Mouse (Mus musculus) megakaryocyte, embryonic 14.5 days (primary cell): ENCODE results near the gene Myadm. TPM values are rescaled to one million over a fixed set of nuclear protein-coding genes. Genes with fewer than 3 reads are reported as not detected.

ENCODE experiments used
- H3K27me3 ChIP-seq: replicated peaks from 2 replicates; pipeline ENCODE3; 2012; ENCODE audit warnings: inconsistent platforms
- H3K36me3 ChIP-seq: replicated peaks from 2 replicates; pipeline ENCODE3; 2012; ENCODE audit warnings: low read length, inconsistent platforms, mixed read lengths
- H3K4me1 ChIP-seq: 2 replicates; pipeline ENCODE4 v1.6.1; 2012; ENCODE audit warnings: inconsistent platforms
- H3K4me3 ChIP-seq: replicated peaks from 2 replicates; pipeline ENCODE3; 2012; ENCODE audit warnings: moderate library complexity, mild to moderate bottlenecking, inconsistent platforms
- H3K9me3 ChIP-seq: 2 replicates; pipeline ENCODE4 v1.6.1; 2012; ENCODE audit warnings: inconsistent platforms
- FLI1 ChIP-seq: IDR thresholded peaks from 2 replicates; pipeline ENCODE4 v1.6.1; 2012; ENCODE audit warnings: low read length, inconsistent platforms, mixed read lengths
- GATA1 ChIP-seq: IDR thresholded peaks from 3 replicates; pipeline ENCODE4 v1.6.1; 2012; ENCODE audit warnings: mixed read lengths, low read length, inconsistent platforms, borderline replicate concordance
- polyA plus RNA-seq: library from polyadenylated mRNA; stranded (reverse); fragments of >175 nt; gene quantifications from 2 replicates; pipeline ENCODE4 v1.2.3, GENCODE M21; 2012; ENCODE audit warnings: low replicate concordance; ENCODE audit not compliant: insufficient read depth

Gene Myadm
- polyA plus RNA-seq, 1 experiment = 8.9 TPM

DNA sequence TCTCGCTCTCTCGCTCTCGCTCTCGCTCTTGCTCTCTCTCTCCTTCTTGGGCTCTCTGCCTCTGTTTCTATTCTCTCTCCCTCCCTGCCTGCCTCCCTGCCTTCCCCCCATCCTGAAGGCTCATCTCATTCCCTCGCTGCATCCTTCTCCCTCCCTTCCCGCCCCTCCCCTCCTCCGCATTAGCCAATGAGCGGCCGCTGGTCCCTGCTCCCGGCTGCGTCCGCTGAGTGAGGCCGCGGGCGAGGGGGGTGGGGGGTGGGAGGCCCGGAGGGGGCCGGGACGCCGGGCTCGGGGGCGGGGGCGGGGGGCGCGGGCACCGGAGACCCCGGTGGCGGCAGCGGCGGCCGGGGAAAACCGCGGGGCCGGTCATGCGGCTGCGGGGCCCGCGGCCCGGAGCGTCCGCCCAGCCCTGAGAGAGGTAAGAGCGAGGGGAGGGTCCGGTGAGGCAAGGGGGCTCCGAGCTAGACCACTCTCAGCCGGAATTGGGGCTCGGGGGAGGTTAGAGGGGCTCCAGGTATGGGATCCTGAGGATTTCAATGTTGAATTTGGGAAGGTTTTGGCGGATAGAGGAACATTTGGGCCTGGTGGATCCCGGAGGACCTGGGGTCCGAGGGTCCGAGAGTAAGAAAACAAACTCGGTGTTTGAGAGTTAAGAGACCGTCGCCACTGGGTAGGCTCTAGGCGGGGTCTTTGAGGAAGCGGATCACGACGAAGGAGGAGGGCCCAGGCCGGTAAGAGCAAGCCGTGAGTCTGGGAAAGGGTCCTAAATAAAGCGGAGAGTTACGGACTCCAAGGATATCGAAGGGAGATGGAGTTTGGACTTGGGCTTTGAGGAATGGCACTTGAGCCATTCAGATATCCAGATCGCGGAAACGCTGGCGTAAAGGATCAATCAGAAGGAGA lies 44.0 kb downstream of the Myadm start, which contains the start of gene Cacng7:
Cacng7 (plus strand) TSS at position 337 of the 903 bp plus-strand sequence.
- Histone ChIP-seq H3K4me1 (peaks cover 8% of the 10 kb centered on the region; the same call in 1 of the 2 replicates), H3K4me3 (no peak within 1 kb of the TSS), H3K9me3 (no peaks in the 10 kb centered on the region), H3K27me3 (peaks cover 61% of the 10 kb centered on the region), H3K36me3 (no peaks in the 10 kb centered on the region)
- TF ChIP-seq FLI1 = no peak
- no peak for TF ChIP-seq GATA1

DNA sequence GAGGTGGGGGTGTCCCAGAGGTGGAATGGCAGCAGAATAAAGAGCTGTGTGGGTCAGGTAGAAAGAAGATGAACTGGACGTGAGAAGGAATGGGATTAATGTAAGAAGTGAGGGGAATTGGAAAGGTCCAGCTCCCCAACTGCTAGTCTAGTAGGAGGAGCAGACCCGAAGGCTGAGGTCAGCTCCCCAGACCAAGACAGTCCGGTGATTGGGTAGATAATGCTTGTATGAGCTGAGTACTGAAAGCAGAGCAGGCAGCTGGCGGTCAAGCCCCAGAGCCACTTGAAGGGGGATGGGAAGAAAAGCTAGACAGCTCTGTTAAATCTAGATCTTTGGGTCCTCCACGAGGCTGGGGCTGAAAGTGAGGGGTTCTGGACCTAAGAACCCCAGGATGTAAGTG lies 44.7 kb downstream of the Myadm start:
- no peaks in the 10 kb centered on the region for H3K9me3 ChIP-seq
- peaks cover 8% of the 10 kb centered on the region; the same call in 1 of the 2 replicates for H3K4me1 ChIP-seq
- H3K36me3 ChIP-seq = no peaks in the 10 kb centered on the region
- H3K4me3 ChIP-seq = no peak overlapping the region
- peaks cover 62% of the 10 kb centered on the region for H3K27me3 ChIP-seq
- TF ChIP-seq GATA1 = no peak
- no peak for TF ChIP-seq FLI1

DNA sequence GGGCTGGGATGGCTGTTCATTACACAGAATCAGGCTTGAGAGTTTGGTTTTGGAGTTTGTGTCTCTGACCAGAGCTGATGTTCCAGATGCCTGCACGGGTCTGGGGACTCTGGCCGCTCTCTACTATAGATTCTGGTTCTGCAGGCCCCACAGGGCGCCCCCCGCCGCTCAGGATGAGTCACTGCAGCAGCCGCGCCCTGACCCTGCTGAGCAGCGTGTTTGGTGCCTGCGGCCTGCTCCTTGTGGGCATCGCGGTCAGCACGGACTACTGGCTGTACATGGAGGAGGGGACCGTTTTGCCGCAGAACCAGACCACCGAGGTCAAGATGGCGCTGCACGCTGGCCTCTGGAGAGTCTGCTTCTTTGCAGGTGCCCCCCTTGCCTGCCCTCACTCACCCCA lies 47.5 kb downstream of the Myadm start:
- TF ChIP-seq GATA1 (no peak), FLI1 (no peak)
- H3K27me3 ChIP-seq = peaks cover 48% of the 10 kb centered on the region
- 0 out of 2 replicates have a peak, but pooled peaks cover 4% of the 10 kb centered on the region for H3K4me1 ChIP-seq
- H3K9me3 ChIP-seq = no peaks in the 10 kb centered on the region
- no peaks in the 10 kb centered on the region for H3K36me3 ChIP-seq
- H3K4me3 ChIP-seq = no peak overlapping the region

DNA sequence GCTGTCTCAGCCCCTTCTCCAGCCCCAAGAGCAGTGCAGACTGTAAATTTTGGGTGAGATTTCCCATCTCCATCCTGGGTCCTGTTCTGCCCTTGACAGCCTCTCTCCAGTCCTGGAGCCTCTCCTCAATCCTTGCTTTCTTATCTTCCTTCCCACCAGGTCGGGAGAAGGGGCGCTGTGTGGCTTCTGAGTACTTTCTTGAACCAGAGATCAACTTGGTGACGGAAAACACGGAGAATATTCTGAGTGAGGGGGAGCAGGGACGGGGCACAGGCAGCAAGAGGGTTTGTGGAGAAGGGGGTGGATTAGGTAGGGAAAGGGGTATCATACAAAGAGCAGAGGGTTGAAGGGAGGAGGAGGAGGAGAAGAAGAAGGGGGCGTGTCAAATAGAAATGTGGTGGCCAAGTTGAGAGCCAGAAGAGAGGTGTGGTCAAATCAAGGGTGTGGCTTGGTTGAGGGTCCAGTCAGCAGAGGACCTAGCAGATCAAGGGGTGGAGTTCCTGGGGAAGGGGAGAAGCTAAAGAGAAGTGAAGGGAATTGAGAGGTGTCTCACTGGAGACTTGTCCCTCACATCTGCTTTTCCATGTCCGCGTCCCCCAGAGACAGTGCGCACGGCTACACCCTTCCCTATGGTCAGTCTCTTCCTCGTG lies 49.5 kb downstream of the Myadm start:
- Histone ChIP-seq H3K4me1 (0 out of 2 replicates have a peak, but pooled peaks cover 1% of the 10 kb centered on the region), H3K36me3 (no peaks in the 10 kb centered on the region), H3K4me3 (no peak overlapping the region), H3K9me3 (no peaks in the 10 kb centered on the region), H3K27me3 (peaks cover 30% of the 10 kb centered on the region)
- no peak for TF ChIP-seq GATA1
- no peak for TF ChIP-seq FLI1

DNA sequence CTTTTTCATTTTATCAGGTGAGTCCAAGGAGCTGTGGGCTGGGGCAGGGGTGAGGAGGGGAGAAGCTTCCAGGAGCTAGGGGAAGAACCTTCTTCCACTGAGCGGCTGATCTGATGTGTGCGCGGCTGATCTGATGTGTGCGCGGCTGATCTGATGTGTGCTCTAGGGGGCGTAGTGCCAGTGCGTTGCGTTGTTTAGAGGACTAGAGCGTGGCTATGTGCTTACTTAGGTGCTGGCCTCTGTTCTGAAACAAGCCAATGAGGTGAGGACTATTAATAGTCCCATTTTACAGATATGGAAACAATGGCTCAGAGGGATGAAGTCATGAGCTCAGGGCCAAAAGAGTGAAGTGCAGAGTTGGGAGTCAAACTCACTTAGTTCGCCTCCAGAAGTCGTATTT lies 50.1 kb downstream of the Myadm start:
- no peaks in the 10 kb centered on the region for H3K9me3 ChIP-seq
- peaks cover 24% of the 10 kb centered on the region for H3K27me3 ChIP-seq
- H3K4me1 ChIP-seq = no peaks in the 10 kb centered on the region
- no peak overlapping the region for H3K4me3 ChIP-seq
- TF ChIP-seq GATA1 = no peak
- no peak for TF ChIP-seq FLI1
- H3K36me3 ChIP-seq = no peaks in the 10 kb centered on the region

DNA sequence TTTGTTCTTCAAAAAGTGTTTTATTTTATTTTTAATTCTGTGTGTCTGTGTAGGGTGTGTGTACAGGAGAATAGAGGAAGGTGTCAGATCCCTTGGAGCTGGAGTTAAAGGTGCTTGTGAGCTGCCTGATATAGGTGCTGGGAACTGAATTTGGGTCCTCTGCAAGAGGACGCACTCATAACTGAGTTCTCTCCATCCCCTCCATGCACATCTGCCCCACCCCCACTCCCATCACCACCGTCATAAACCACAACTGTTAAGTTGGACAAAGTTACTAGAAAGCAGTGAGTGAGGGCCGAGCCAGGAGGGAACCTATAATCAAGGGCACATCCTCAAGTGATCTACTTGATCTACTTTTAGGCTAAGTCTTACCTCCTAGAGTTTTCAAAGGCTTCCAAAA lies 55.0 kb downstream of the Myadm start:
- Histone ChIP-seq H3K36me3 (no peaks in the 10 kb centered on the region), H3K4me1 (no peaks in the 10 kb centered on the region), H3K9me3 (no peaks in the 10 kb centered on the region), H3K4me3 (no peak overlapping the region), H3K27me3 (peaks cover 5% of the 10 kb centered on the region)
- TF ChIP-seq FLI1 (no peak), GATA1 (no peak)

DNA sequence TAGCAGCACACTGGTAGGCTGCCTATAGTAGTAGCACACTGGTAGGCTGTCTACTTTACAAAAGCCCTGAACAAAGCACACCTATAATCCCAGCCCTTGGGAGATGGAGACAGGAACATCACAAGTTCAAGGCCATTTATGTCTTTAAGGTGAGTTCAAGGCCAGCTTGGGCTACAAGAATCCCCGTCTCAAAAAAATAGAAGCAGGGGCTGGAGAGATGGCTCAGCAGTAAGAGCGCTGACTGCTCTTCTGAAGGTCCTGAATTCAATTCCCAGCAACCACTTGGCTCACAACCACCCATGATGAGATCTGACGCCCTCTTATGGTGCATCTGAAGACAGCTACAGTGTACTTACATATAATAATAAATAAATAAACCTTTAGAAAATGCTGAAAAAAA lies 56.4 kb downstream of the Myadm start:
- H3K36me3 ChIP-seq = no peaks in the 10 kb centered on the region
- TF ChIP-seq FLI1 (no peak), GATA1 (no peak)
- no peaks in the 10 kb centered on the region for H3K9me3 ChIP-seq
- H3K4me3 ChIP-seq = no peak overlapping the region
- H3K27me3 ChIP-seq = peaks cover 3% of the 10 kb centered on the region
- H3K4me1 ChIP-seq = no peaks in the 10 kb centered on the region

DNA sequence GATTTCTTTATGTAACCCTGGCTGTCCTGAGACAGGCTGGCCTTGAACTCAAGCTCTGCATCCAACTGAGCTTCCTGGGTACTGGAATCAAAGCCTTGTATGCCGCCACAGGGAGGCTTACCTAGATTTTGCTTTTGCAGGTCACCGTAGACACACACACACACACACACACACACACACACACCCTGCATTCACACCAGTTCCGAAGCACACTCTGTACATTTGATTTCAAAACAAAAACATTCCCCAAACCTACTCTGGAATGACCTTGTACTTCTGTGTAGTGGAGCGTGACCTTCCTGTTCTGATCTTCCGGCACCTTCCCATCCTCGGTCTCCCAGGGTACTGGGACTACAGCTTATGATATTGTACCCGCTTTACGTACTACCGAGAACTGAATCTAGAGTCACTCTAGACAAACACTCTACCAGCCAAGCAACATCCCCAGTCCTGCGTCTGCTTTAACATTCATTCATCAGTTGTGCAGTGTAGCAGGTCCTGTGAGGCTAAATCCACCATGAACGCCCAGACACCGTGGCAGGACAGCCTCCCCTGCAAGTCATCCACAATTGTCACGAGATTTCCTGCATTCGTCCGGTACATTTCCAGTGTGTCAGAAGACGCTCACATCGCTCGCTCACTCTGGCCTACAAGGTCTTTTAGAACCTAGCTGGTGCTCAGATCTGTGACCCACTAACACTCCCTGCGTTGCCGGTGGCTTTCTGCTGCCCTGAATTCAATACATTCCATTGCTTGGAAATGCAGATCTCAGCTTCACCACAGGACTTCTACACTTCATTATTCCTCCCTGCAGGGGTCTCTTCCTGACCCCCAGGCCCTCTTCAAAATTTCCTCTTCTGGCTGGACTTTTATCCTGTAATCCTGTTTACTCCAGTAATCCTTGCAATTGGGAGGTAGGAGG lies 58.7 kb downstream of the Myadm start:
- H3K4me3 ChIP-seq = no peak overlapping the region
- H3K9me3 ChIP-seq = no peaks in the 10 kb centered on the region
- no peak for TF ChIP-seq FLI1
- TF ChIP-seq GATA1 = no peak
- no peaks in the 10 kb centered on the region for H3K27me3 ChIP-seq
- no peaks in the 10 kb centered on the region for H3K36me3 ChIP-seq
- H3K4me1 ChIP-seq = no peaks in the 10 kb centered on the region

DNA sequence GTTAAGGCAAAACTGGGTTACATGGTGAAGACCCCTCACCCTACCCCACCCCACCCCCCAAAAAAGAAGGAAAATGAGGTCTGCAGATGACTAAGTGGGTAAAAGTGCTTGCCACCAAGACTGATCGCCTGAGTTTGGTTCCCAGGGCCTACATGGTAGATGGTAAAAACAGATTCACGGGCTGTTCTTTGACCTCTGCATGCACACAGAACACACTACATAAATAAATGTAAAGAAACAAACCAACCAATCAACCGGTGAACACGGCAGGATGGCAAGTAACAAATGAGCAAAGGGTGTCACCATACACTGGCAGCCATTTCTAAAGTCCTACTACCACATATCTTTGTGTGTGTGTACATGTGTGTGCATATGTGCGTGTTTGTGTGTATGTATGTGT lies 59.4 kb downstream of the Myadm start:
- Histone ChIP-seq H3K9me3 (no peaks in the 10 kb centered on the region), H3K4me3 (no peak overlapping the region), H3K27me3 (no peaks in the 10 kb centered on the region), H3K4me1 (no peaks in the 10 kb centered on the region), H3K36me3 (no peaks in the 10 kb centered on the region)
- TF ChIP-seq GATA1 (no peak), FLI1 (no peak)

DNA sequence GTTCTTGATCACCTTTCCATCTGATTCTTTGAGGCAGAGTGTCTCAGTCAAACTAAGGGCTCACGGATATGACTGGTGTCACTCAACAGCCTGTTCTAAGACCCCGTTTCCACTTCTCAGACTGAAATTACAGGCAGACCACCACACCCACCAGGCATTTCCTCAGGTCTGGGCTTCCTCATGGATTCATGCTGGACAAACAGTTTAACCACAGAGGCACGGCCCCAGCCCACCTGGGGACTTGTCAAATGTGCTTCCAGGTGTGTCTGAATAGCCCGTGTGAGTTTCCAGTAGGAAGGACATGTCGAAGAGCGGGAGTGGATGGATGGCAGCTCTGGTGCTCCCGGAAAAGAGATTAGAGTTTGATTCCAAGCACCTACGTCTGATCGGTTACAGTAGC lies 60.9 kb downstream of the Myadm start:
- no peaks in the 10 kb centered on the region for H3K36me3 ChIP-seq
- no peaks in the 10 kb centered on the region for H3K27me3 ChIP-seq
- TF ChIP-seq FLI1 (no peak), GATA1 (no peak)
- no peaks in the 10 kb centered on the region for H3K9me3 ChIP-seq
- no peaks in the 10 kb centered on the region for H3K4me1 ChIP-seq
- no peak overlapping the region for H3K4me3 ChIP-seq

Other genes with a start within 250 kb of the Myadm start
- not detected in 2 replicates for gene AU018091, start 119.9 kb upstream of the Myadm start, polyA plus RNA-seq
- not detected in 2 replicates for gene Nlrp12, start 39.3 kb upstream of the Myadm start, polyA plus RNA-seq
- 0.23 TPM in 1 of 2 replicates, not detected in the other for gene Prkcg, start 99 bp downstream of the Myadm start, polyA plus RNA-seq
- gene Cacng7, start 43.9 kb downstream of the Myadm start, polyA plus RNA-seq = not detected in 2 replicates
- not detected in 2 replicates for gene Cacng8, start 101.6 kb downstream of the Myadm start, polyA plus RNA-seq
- gene Cacng6, start 135.1 kb downstream of the Myadm start, polyA plus RNA-seq = not detected in 2 replicates
- gene Tarm1, start 213.5 kb downstream of the Myadm start, polyA plus RNA-seq = not detected in 2 replicates